Mouse (Mus musculus) bone marrow, adult 2 months (tissue): ENCODE measurements around the gene Trim8.

ENCODE experiments used
- CTCF ChIP-seq: fragments of 200-500 bp; IDR thresholded peaks from 2 replicates; pipeline ENCODE4 v1.5.1; 2011; ENCODE audit warnings: low read length, control low read depth; ENCODE audit not compliant: control insufficient read depth, insufficient read depth
- POLR2A ChIP-seq: fragments of 200-500 bp; IDR thresholded peaks from 2 replicates; pipeline ENCODE4 v1.6.1; 2011; ENCODE audit warnings: low read depth, mild to moderate bottlenecking, control low read depth, low read length, borderline replicate concordance; ENCODE audit not compliant: control insufficient read depth

GRCm38 (mm10) chr19:46563603-46564002, 62.1 kb downstream of the Trim8 start:
- no peak for TF ChIP-seq CTCF
- TF ChIP-seq POLR2A = no peak
